Mouse (Mus musculus): ENCODE data around the gene Ppard.

The Ppard gene

DNA sequence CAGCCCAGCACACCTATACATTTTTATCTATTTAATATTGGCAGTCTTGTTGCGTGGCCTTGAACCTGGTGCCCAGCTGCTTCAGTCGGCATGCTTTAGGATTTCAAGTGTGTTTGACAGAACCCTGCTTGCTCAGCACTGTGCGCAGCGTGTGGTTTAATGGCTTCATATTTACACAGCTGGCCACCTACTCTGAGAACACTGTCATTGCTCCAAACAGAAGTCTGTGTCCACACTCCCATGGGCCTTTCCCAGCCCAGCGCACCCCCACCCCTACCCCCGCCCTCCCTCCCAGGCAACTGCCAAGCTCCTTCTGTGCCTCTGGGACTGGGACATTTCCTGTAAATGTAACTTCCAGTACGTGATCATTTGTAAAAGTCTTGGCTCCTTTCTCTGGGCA, 20.7 kb downstream of the Ppard start:
- in situ Hi-C loops (cut with MboI; ENCODE audit: low sequenced_read_pairs), result no loop called here

DNA sequence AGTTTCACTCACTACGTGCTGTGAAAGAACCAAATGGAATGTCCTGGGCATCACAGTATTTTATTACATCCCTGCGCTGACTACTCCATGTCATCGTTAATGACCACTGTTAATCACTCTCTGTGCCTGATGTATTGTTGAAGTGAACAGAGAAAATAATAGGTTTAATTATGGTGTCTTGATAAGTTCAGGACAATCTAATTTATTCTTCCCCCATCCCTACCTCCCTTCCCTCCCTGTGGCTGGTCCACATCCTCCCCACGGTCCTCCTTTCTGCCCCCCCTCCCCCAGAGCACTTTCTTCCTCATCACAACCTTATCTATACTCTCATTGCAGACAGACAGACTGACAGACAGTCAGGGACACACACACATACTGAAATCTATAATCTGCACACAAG, 22.3 kb downstream of the Ppard start:
- in situ Hi-C loops (cut with MboI; ENCODE audit: low sequenced_read_pairs), result no loop called here

DNA sequence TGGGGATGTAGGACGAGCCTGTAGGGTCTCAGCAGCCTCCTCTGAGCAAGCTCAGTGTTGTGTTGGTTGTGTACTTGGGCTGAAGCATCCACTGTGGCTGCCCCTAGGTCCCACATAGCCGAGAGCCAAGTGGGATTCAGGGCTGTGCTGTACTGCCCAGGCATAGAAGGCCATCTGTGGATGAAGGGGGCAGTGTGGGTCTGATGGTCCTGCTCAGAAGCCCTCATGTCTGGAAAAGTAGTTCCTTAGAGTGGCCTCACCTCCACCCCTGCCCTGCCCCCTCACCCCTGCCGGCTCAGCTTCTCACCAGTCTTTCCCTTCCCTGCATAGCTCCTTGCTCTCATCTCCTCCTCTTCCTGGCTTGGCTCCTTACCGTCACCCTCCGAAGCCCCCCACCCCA, 23.2 kb downstream of the Ppard start:
- in situ Hi-C loops (cut with MboI; ENCODE audit: low sequenced_read_pairs), result no loop called here

DNA sequence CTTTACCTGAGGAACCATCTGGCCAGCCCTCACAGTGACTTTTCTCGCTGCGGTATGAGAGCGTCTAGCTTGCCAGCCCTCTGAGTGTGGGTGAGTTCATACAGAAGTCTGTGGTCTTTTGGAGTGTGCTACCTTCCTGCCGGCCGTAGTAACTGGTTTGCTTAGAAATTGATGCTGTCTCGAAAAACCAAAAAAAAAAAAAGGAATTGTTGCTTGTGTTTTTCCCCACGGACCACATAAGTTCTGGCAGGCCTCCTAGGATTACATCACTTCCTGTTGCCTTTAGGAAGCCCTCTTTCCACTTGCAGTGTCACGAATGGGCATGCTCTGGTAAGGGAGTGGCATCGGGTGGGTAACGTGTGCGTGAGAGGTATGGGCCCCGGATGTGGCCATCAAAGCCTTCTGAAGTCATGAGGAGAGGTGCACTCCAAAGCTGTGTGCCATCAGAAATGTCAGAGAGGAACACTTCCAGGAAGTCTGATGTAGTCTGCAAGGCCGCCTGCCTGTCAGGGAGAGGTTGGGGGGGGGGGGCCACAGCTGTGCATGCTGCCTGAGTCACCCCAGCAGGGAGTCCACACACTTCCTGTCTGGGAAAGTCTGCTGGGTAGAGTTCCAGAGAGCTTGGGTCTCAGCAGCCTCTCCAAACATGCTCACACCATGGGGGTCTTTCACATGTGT, 24.3 kb downstream of the Ppard start:
- in situ Hi-C loops (cut with MboI; ENCODE audit: low sequenced_read_pairs), result no loop called here

DNA sequence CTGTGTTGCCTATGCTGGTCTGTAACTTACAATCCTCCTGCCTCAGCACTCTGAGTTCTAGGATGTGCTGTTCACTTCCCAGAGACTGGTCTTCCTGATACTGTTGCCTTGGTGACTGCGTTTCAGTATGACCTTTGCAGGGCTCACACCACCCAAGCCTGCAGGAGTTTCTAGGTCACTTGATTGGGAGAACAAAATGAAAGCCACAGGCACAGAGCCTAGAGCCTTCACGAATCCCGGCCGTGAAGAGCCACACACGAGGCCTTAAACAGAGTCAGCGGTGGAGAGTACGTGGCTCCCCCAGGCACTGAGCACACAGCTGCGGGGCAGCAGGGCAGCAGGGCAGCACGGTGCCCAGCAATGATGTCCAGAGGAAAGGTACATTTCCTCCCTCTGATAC, 25.8 kb downstream of the Ppard start:
- in situ Hi-C loops (cut with MboI; ENCODE audit: low sequenced_read_pairs), result no loop called here

DNA sequence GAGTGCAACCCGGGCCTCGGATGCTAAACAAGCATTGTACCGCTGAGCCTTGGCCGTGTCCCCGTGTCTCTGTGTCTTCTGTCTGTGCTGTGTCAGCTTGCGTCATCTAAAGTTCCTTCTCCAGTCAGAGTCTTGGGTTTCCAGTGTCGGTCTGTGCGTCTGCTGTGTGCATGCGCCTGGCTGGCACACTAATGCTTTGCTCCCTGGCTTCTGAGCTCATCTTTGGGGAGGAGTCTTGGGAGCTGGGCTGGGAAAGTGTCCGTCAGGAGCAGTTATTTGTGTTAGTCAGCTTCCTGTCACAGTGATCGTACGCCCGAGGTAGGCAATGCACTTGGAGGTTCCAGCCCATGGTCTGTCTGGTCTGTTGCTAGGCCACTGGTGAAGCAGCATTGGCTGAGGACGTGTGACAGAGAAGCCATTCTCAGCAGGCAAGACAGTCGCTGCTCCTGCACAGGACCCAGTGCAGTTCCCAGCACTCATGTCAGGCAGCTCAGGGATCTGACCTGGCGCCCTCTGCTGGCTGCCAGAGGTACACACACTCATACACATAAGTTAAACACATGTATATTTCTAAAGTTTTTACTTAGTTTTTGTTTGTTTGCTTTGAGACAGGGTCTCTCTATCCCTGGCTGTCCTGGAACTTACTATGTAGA, 27.5 kb downstream of the Ppard start:
- in situ Hi-C loops (cut with MboI; ENCODE audit: low sequenced_read_pairs), result no loop called here

GRCm38 (mm10) chr17:28260543-28260909, 28.0 kb downstream of the Ppard start:
- in situ Hi-C loops (cut with MboI; ENCODE audit: low sequenced_read_pairs), result no loop called here

GRCm38 (mm10) chr17:28261795-28262194, 29.3 kb downstream of the Ppard start:
- in situ Hi-C loops (cut with MboI; ENCODE audit: low sequenced_read_pairs), result no loop called here

GRCm38 (mm10) chr17:28263181-28263894, 30.8 kb downstream of the Ppard start:
- in situ Hi-C loops (cut with MboI; ENCODE audit: low sequenced_read_pairs), result no loop called here

DNA sequence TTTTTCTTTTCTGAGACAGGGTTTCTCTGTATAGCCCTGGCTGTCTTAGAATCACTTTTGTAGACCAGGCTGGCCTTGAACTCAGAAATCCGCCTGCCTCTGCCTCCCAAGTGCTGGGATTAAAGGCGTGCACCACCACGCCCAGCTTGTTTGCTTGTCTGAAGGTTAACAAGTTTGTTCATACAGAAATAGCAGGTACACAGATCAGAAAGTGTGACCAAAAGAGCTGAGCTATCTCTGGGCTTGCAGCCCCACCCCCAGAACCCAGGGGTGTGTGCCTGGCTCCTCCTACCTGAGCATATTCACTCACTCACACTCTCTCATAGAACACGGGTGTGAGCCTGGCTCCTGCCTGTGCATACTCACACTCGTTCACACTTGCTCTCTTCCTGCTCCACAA, 34.8 kb downstream of the Ppard start:
- in situ Hi-C loops (cut with MboI; ENCODE audit: low sequenced_read_pairs), result no loop called here

- in situ Hi-C loops (cut with MboI; ENCODE audit: low sequenced_read_pairs), result no loop called here
These were observed 37.7 kb downstream of the Ppard start for GRCm38 (mm10) chr17:28270165-28270564.

GRCm38 (mm10) chr17:28271537-28272266, 39.2 kb downstream of the Ppard start:
- in situ Hi-C loops (cut with MboI; ENCODE audit: low sequenced_read_pairs), result no loop called here

GRCm38 (mm10) chr17:28272281-28272680, 39.8 kb downstream of the Ppard start:
- in situ Hi-C loops (cut with MboI; ENCODE audit: low sequenced_read_pairs), result no loop called here

DNA sequence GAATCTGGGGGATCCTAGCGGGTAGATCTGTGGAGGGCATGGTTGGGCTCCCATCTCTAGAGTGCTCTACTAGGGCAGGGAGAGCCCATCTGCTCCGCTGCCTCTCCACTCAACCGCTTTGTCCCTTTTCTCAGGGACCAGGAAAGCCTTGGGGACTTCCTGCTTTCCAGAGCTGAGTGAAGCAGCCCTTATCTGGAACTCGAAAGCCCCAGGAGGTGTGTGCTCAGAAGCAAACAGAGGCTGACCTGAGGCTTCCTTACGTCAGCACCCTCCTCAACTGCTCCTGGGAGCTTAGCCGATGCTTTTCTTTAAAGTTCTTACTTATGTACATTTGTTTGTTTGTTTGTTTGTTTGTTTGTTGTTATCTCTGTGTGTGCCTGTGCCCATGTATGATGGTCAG, 40.3 kb downstream of the Ppard start:
- in situ Hi-C loops (cut with MboI; ENCODE audit: low sequenced_read_pairs), result no loop called here

DNA sequence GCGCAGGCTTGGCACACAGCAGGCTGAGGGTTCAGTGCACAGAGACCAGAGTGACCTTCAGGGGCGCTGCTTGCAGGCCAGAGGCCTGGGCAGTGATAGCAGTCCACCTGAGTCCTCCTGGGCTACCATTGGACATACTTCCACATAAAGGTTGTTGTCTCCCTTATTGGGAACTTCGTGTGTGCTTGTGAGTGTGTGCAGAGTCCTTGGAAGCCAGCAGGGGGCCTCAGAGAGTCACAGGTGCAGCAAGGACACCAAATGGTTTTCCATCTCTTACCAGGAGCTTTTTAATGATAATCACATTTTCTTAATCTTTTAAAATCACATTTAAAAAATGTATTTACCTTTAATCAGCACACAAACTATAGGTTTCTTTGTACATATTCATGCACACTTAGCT, 42.2 kb downstream of the Ppard start:
- in situ Hi-C loops (cut with MboI; ENCODE audit: low sequenced_read_pairs), result no loop called here

DNA sequence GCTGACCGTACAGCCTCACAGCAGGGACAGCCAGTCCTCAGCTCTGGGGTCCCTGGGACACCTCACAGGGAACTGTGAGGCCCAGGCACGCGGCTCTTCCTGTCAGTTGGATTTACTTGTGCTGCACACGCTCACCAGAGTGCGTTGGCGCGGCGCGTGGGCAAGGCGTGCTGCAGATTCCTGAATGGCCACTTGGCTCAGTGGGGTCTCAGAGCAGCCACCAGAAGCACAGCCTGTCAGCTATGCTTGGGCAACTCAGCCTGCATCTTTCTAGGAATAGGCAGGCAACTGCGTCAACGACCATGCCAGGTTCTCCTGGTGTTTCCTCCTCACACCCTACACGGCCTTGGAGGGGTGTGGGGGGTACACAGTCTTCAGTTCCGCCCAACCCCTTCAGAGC, 44.7 kb downstream of the Ppard start:
- in situ Hi-C loops (cut with MboI; ENCODE audit: low sequenced_read_pairs), result no loop called here

GRCm38 (mm10) chr17:28277721-28278120, 45.2 kb downstream of the Ppard start:
- in situ Hi-C loops (cut with MboI; ENCODE audit: low sequenced_read_pairs), result no loop called here

GRCm38 (mm10) chr17:28278156-28278555, 45.7 kb downstream of the Ppard start:
- in situ Hi-C loops (cut with MboI; ENCODE audit: low sequenced_read_pairs), result no loop called here

- in situ Hi-C loops (cut with MboI; ENCODE audit: low sequenced_read_pairs), result no loop called here
These were observed 46.7 kb downstream of the Ppard start for GRCm38 (mm10) chr17:28279236-28279635.

- in situ Hi-C loops (cut with MboI; ENCODE audit: low sequenced_read_pairs), result no loop called here
These were observed 47.4 kb downstream of the Ppard start for GRCm38 (mm10) chr17:28279780-28280422.

GRCm38 (mm10) chr17:28280423-28280800, 47.9 kb downstream of the Ppard start:
- in situ Hi-C loops (cut with MboI; ENCODE audit: low sequenced_read_pairs), result no loop called here

Data from CH12F3 (cell line).